Mouse (Mus musculus) bone marrow, adult 2 months (tissue): ENCODE measurements around the gene Tec. TPM values are rescaled to one million over a fixed set of nuclear protein-coding genes. Genes with fewer than 3 reads are reported as not detected.
A peak's percentile ranks its signal among the peaks of the same experiment; 100 is the strongest.

Source experiments
- H3K27ac ChIP-seq: fragments of 200-500 bp; 2 replicates; pipeline ENCODE4 v1.5.1; 2012; ENCODE audit warnings: low read depth, mild to moderate bottlenecking, control low read depth, inconsistent platforms, low read length; ENCODE audit not compliant: control insufficient read depth, poor library complexity, insufficient read depth
- H3K4me1 ChIP-seq: fragments of 200-500 bp; 2 replicates; pipeline ENCODE4 v1.6.1; 2011; ENCODE audit warnings: low read length; ENCODE audit not compliant: control insufficient read depth, insufficient read depth
- H3K4me3 ChIP-seq: fragments of 200-500 bp; replicated peaks from 2 replicates; pipeline ENCODE3; 2011; ENCODE audit warnings: mild to moderate bottlenecking, low read depth, low read length, control low read depth; ENCODE audit not compliant: control insufficient read depth
- CTCF ChIP-seq: fragments of 200-500 bp; IDR thresholded peaks from 2 replicates; pipeline ENCODE4 v1.5.1; 2011; ENCODE audit warnings: low read length, control low read depth; ENCODE audit not compliant: control insufficient read depth, insufficient read depth
- POLR2A ChIP-seq: fragments of 200-500 bp; IDR thresholded peaks from 2 replicates; pipeline ENCODE4 v1.6.1; 2011; ENCODE audit warnings: low read depth, mild to moderate bottlenecking, control low read depth, low read length, borderline replicate concordance; ENCODE audit not compliant: control insufficient read depth
- WGBS: fragments of 180-500 bp; shearing (Covaris S2); methylation state at CpG from one replicate; pipeline ENCODE4 v1.1.7; 2018; 5-methylcytosine and 5-hydroxymethylcytosine counted together
- polyA plus RNA-seq: library from polyadenylated mRNA; stranded (reverse); fragments of >200 nt; gene quantifications from 2 replicates; pipeline ENCODE4 v1.2.4, GENCODE M21; 2011; ENCODE audit warnings: low replicate concordance; ENCODE audit not compliant: missing spikeins, insufficient read depth, insufficient read length

Tec gene
- polyA plus RNA-seq, 1 experiment = 39.4 TPM

GRCm38 (mm10) chr5:72802851-72803250, 65.4 kb downstream of the Tec start:
- WGBS = 18% methylated on average over 5 of the region's 5 CpGs
- H3K4me1 ChIP-seq = peaks cover 3% of the 10 kb centered on the region; the same call in 1 of the 2 replicates
- H3K27ac ChIP-seq = peak overlapping the region; percentile 30; the same call in 1 of the 2 replicates
- TF ChIP-seq CTCF = no peak
- no peak for TF ChIP-seq POLR2A
- no peak overlapping the region for H3K4me3 ChIP-seq

DNA sequence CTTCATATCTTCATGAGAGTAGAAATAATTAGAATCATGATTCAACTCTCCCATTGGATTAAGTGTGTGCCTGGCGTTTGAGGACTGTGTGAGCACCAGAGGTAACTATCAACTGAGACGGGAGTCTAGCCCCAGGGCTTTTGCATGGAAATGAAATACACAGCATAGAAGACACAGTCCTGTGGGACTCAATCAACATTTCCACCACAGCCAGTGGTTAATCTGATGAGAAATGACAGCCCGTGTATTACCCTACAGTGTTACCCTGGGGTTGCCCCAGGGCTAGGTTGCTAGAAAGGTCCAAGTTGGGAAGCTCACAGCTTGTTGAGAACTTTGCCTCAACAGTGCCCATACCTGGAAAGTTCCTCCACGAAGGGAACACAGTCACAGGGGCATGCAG, 69.7 kb downstream of the Tec start:
- Histone ChIP-seq H3K27ac (no peak overlapping the region), H3K4me1 (peaks cover 7% of the 10 kb centered on the region; the same call in 1 of the 2 replicates), H3K4me3 (no peak overlapping the region)
- 75% methylated on average over 4 of the region's 4 CpGs for WGBS
- TF ChIP-seq CTCF (no peak), POLR2A (no peak)

- H3K4me3 ChIP-seq = peak overlapping the region; percentile 61
- 3% methylated on average over 14 of the region's 14 CpGs for WGBS
- peaks cover 6% of the 10 kb centered on the region; the same call in 1 of the 2 replicates for H3K4me1 ChIP-seq
- peak overlapping the region; percentile 73 for H3K27ac ChIP-seq
- TF ChIP-seq POLR2A = no peak
- TF ChIP-seq CTCF = no peak
These were observed 72.1 kb downstream of the Tec start for GRCm38 (mm10) chr5:72796186-72796613.

GRCm38 (mm10) chr5:72793309-72793850, 74.9 kb downstream of the Tec start:
- Histone ChIP-seq H3K4me1 (peaks cover 5% of the 10 kb centered on the region; the same call in 1 of the 2 replicates), H3K27ac (no peak overlapping the region), H3K4me3 (no peak overlapping the region)
- WGBS = 47% methylated on average over 3 of the region's 3 CpGs
- TF ChIP-seq CTCF = no peak
- no peak for TF ChIP-seq POLR2A

GRCm38 (mm10) chr5:72791789-72792188, 76.5 kb downstream of the Tec start:
- Histone ChIP-seq H3K4me1 (peaks cover 3% of the 10 kb centered on the region; the same call in 1 of the 2 replicates), H3K27ac (no peak overlapping the region), H3K4me3 (no peak overlapping the region)
- TF ChIP-seq POLR2A (no peak), CTCF (no peak)
- 62% methylated on average over 6 of the region's 6 CpGs for WGBS

- TF ChIP-seq CTCF = no peak
- 70% methylated on average over 4 of the region's 4 CpGs for WGBS
- H3K27ac ChIP-seq = no peak overlapping the region
- H3K4me1 ChIP-seq = peaks cover 1% of the 10 kb centered on the region; the same call in 1 of the 2 replicates
- no peak overlapping the region for H3K4me3 ChIP-seq
These were observed 76.9 kb downstream of the Tec start for GRCm38 (mm10) chr5:72791386-72791785.

GRCm38 (mm10) chr5:72785451-72785850, 82.8 kb downstream of the Tec start:
- TF ChIP-seq POLR2A (no peak), CTCF (no peak)
- Histone ChIP-seq H3K4me1 (no peaks in the 10 kb centered on the region; the same call in 1 of the 2 replicates), H3K27ac (no peak overlapping the region), H3K4me3 (no peak overlapping the region)
- WGBS = 77% methylated on average over 4 of the region's 4 CpGs

DNA sequence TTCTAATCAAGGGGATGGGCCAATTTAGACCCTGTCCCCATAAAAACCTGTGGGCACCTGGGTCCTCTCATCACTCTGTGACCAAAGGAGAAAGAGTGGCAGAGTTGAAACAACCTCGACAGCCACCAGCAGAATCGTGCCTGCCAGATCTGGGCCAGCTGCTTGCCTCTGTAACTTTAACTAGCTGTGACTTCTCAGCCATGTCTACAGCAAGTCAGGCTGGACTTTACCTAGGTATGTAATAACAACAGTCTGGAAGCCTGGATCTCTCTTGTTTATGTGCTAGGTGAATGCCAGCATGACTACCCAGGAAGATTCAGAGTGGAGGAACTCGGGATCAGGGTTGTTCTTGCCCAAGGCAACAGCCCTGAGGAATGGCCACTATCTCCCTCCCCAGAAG, 83.6 kb downstream of the Tec start:
- TF ChIP-seq POLR2A (no peak), CTCF (no peak)
- H3K4me1 ChIP-seq = no peaks in the 10 kb centered on the region; the same call in 1 of the 2 replicates
- 73% methylated on average over 3 of the region's 3 CpGs for WGBS
- no peak overlapping the region for H3K4me3 ChIP-seq
- no peak overlapping the region for H3K27ac ChIP-seq

- 73% methylated on average over 8 of the region's 8 CpGs for WGBS
- Histone ChIP-seq H3K4me1 (no peaks in the 10 kb centered on the region; the same call in 1 of the 2 replicates), H3K4me3 (no peak overlapping the region), H3K27ac (no peak overlapping the region)
- no peak for TF ChIP-seq POLR2A
- no peak for TF ChIP-seq CTCF
These were observed 84.3 kb downstream of the Tec start for GRCm38 (mm10) chr5:72783957-72784356.
